Mouse (Mus musculus) heart, embryonic 11.5 days (tissue): ENCODE measurements around the gene Crkl. TPM values are rescaled to one million over a fixed set of nuclear protein-coding genes. Genes with fewer than 3 reads are reported as not detected.
A peak's percentile ranks its signal among the peaks of the same experiment; 100 is the strongest.

Experiments
- ATAC-seq: fragments of 200-750 bp; cut with Nextera tagmentation; replicated peaks from 2 replicates; pipeline ENCODE4 v1.8.0; 2017; ENCODE audit warnings: moderate library complexity; ENCODE audit not compliant: insufficient number of reproducible peaks, low FRiP score, low TSS enrichment
- H3K27ac ChIP-seq: fragments of 300-500 bp; sonication (generic); 2 replicates; pipeline ENCODE4 v1.5.1; 2014; ENCODE audit warnings: mild to moderate bottlenecking, low read depth, low read length
- H3K27me3 ChIP-seq: fragments of 300-500 bp; sonication (generic); 2 replicates; pipeline ENCODE4 v1.6.1; 2014; ENCODE audit warnings: mild to moderate bottlenecking, low read length, mixed read lengths; ENCODE audit not compliant: control insufficient read depth, insufficient read depth
- H3K36me3 ChIP-seq: fragments of 300-500 bp; sonication (generic); 2 replicates; pipeline ENCODE4 v1.6.1; 2014; ENCODE audit warnings: mild to moderate bottlenecking, low read length, moderate library complexity, mixed read lengths; ENCODE audit not compliant: control insufficient read depth, insufficient read depth
- H3K4me1 ChIP-seq: fragments of 300-500 bp; sonication (generic); 2 replicates; pipeline ENCODE4 v1.6.1; 2014; ENCODE audit warnings: low read length; ENCODE audit not compliant: control insufficient read depth, insufficient read depth
- H3K4me2 ChIP-seq: fragments of 300-500 bp; sonication (generic); 2 replicates; pipeline ENCODE4 v1.6.1; 2014; ENCODE audit warnings: mild to moderate bottlenecking, moderate library complexity
- H3K4me3 ChIP-seq: fragments of 300-500 bp; sonication (generic); 2 replicates; pipeline ENCODE4 v1.5.1; 2014; ENCODE audit warnings: low read depth, low read length
- H3K9ac ChIP-seq: fragments of 300-500 bp; sonication (generic); 2 replicates; pipeline ENCODE4 v1.6.1; 2014; ENCODE audit warnings: mild to moderate bottlenecking, low read depth, low read length, moderate library complexity
- H3K9me3 ChIP-seq: fragments of 300-500 bp; sonication (generic); replicated peaks from 2 replicates; pipeline ENCODE4 v1.6.1; 2016; ENCODE audit warnings: low read length; ENCODE audit not compliant: control insufficient read depth
- WGBS: fragments of 180-500 bp; shearing (Covaris S2); extraction: QIAGEN DNeasy Blood & Tissue Kit; methylation state at CpG from one replicate; pipeline ENCODE4 v1.1.7; 2014; ENCODE audit not compliant: insufficient replicate concordance; 5-methylcytosine and 5-hydroxymethylcytosine counted together
- polyA plus RNA-seq: library from polyadenylated mRNA; unstranded; fragments of >200 nt; fragmentation: Nextera tagmentation; extraction: Ambion mirVana; gene quantifications from 2 replicates; pipeline ENCODE4 v1.2.1, GENCODE M21; 2014

Crkl gene
- polyA plus RNA-seq, 1 experiment from 2014 or later, result 49.6 TPM

- peaks cover 16% of the 10 kb centered on the region for H3K4me1 ChIP-seq
- peak overlapping the region; percentile 91 for H3K4me2 ChIP-seq
- WGBS, result 16% methylated on average over 17 of the region's 17 CpGs
- H3K27me3 ChIP-seq, result no peaks in the 10 kb centered on the region
- H3K4me3 ChIP-seq, result peak overlapping the region; percentile 64
- H3K36me3 ChIP-seq, result peaks cover 23% of the 10 kb centered on the region
- 0 out of 2 replicates have a peak, but pooled peaks have one; percentile 7 for ATAC-seq
- H3K9me3 ChIP-seq, result no peaks in the 10 kb centered on the region
- H3K9ac ChIP-seq, result peak overlapping the region; percentile 83
- peak overlapping the region; percentile 92 for H3K27ac ChIP-seq
Observed at GRCm38 (mm10) chr16:17529981-17530586, 78.3 kb downstream of the Crkl start.

GRCm38 (mm10) chr16:17530640-17531288, 79.0 kb downstream of the Crkl start, which contains the start of gene Thap7:
Gene Thap7, minus strand, starts transcription at chr16:17531136.
- peak; percentile 92 for ATAC-seq
- H3K36me3 ChIP-seq, result peaks cover 17% of the 10 kb centered on the region
- no peaks in the 10 kb centered on the region for H3K9me3 ChIP-seq
- H3K27ac ChIP-seq, result peak within 1 kb of the TSS; percentile 92
- peak within 1 kb of the TSS; percentile 91 for H3K4me2 ChIP-seq
- H3K4me3 ChIP-seq, result peak within 1 kb of the TSS; percentile 64
- H3K9ac ChIP-seq, result peak within 1 kb of the TSS; percentile 83
- peaks cover 16% of the 10 kb centered on the region for H3K4me1 ChIP-seq
- WGBS, result under 1% methylated on average over 67 of the region's 67 CpGs
- no peaks in the 10 kb centered on the region for H3K27me3 ChIP-seq

DNA sequence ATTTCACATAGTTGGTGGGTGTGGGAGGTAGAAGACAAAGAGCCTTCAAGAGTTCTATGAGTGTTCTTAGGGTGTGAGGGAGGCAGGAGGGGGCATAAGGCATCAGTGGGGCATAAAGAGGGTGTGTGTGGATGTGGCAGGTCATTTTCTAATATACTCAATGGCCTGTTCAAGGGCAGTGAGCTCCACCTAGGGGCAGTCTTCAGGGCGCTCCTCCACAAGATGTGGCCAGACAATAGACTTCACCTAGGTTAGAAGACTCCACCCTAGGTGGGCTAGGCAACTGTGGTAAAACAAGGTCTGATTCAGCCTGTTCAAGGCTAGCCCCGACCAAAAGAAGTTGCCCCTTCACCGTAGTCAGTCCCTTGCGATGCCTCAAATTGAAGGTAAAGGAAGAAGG, 80.5 kb downstream of the Crkl start:
- H3K36me3 ChIP-seq, result peaks cover 11% of the 10 kb centered on the region
- WGBS, result 44% methylated on average over 4 of the region's 4 CpGs
- no peaks in the 10 kb centered on the region for H3K27me3 ChIP-seq
- H3K9me3 ChIP-seq, result no peaks in the 10 kb centered on the region
- no peak overlapping the region for H3K4me3 ChIP-seq
- H3K4me2 ChIP-seq, result no peak overlapping the region
- no peak overlapping the region for H3K27ac ChIP-seq
- H3K4me1 ChIP-seq, result peaks cover 16% of the 10 kb centered on the region
- no peak overlapping the region for H3K9ac ChIP-seq
- no peak for ATAC-seq

GRCm38 (mm10) chr16:17532676-17533329, 81.0 kb downstream of the Crkl start:
- H3K9ac ChIP-seq, result no peak overlapping the region
- no peak for ATAC-seq
- WGBS, result 55% methylated on average over 14 of the region's 14 CpGs

GRCm38 (mm10) chr16:17536584-17536983, 84.8 kb downstream of the Crkl start:
- Histone ChIP-seq H3K9me3 (no peaks in the 10 kb centered on the region), H3K9ac (no peak overlapping the region), H3K4me3 (no peak overlapping the region), H3K27me3 (peaks cover 7% of the 10 kb centered on the region), H3K36me3 (no peaks in the 10 kb centered on the region), H3K4me2 (no peak overlapping the region), H3K4me1 (0 out of 2 replicates have a peak, but pooled peaks cover 4% of the 10 kb centered on the region), H3K27ac (no peak overlapping the region)
- WGBS, result 84% methylated on average over 3 of the region's 3 CpGs
- no peak for ATAC-seq

More at GRCm38 (mm10) chr16:17532676-17533329, 81.0 kb downstream of the Crkl start:
- Histone ChIP-seq H3K4me3 (no peak overlapping the region), H3K27me3 (no peaks in the 10 kb centered on the region), H3K4me1 (peaks cover 16% of the 10 kb centered on the region), H3K9me3 (no peaks in the 10 kb centered on the region), H3K27ac (no peak overlapping the region), H3K4me2 (no peak overlapping the region), H3K36me3 (peaks cover 7% of the 10 kb centered on the region; the same call in 1 of the 2 replicates)

Other genes starting within 250 kb of the Crkl start
- gene Ube2l3, start 249.3 kb upstream of the Crkl start, polyA plus RNA-seq, result 313 and 328 TPM in 2 replicates
- gene Rimbp3, start 243.4 kb upstream of the Crkl start, polyA plus RNA-seq, result 0.04 and 0.34 TPM in 2 replicates
- 4.5 and 4.8 TPM in 2 replicates for gene Hic2, start 218.4 kb upstream of the Crkl start, polyA plus RNA-seq
- 4.9 and 7.1 TPM in 2 replicates for gene Tmem191c, start 175.9 kb upstream of the Crkl start, polyA plus RNA-seq
- gene Serpind1, start 120.6 kb upstream of the Crkl start, polyA plus RNA-seq, result 0.61 and 2.5 TPM in 2 replicates
- 6.0 and 6.5 TPM in 2 replicates for gene Snap29, start 46.0 kb upstream of the Crkl start, polyA plus RNA-seq
- 36.8 and 38.3 TPM in 2 replicates for gene Pi4ka, start 45.7 kb upstream of the Crkl start, polyA plus RNA-seq
- 0.54 and 0.68 TPM in 2 replicates for gene Aifm3, start 37.6 kb downstream of the Crkl start, polyA plus RNA-seq
- gene Lztr1, start 56.7 kb downstream of the Crkl start, polyA plus RNA-seq, result 46.6 and 47.4 TPM in 2 replicates
- gene Thap7, start 79.1 kb downstream of the Crkl start, polyA plus RNA-seq, result 31.4 and 34.0 TPM in 2 replicates
- gene Lrrc74b, start 109.3 kb downstream of the Crkl start, polyA plus RNA-seq, result not detected in 2 replicates
- 0.51 and 0.70 TPM in 2 replicates for gene P2rx6, start 109.9 kb downstream of the Crkl start, polyA plus RNA-seq
- gene Slc7a4, start 131.2 kb downstream of the Crkl start, polyA plus RNA-seq, result 5.4 and 6.2 TPM in 2 replicates
- 34.9 and 37.7 TPM in 2 replicates for gene Smpd4, start 167.4 kb downstream of the Crkl start, polyA plus RNA-seq
- gene Ccdc74a, start 194.5 kb downstream of the Crkl start, polyA plus RNA-seq, result 3.7 and 5.3 TPM in 2 replicates